Mouse (Mus musculus) ovary, adult 18-20 months (tissue): ENCODE results near the gene Erc1.
"Not testable (repeated sequence)": the region's sequence is repeated elsewhere in the genome, so short reads cannot be mapped to it uniquely, and the experiment has no call there.

Source experiments
- DNase-seq: peaks from one replicate; pipeline ENCODE4 v3.0.0; 2022; ENCODE audit warnings: low spot score, mixed read lengths

The Erc1 gene

DNA sequence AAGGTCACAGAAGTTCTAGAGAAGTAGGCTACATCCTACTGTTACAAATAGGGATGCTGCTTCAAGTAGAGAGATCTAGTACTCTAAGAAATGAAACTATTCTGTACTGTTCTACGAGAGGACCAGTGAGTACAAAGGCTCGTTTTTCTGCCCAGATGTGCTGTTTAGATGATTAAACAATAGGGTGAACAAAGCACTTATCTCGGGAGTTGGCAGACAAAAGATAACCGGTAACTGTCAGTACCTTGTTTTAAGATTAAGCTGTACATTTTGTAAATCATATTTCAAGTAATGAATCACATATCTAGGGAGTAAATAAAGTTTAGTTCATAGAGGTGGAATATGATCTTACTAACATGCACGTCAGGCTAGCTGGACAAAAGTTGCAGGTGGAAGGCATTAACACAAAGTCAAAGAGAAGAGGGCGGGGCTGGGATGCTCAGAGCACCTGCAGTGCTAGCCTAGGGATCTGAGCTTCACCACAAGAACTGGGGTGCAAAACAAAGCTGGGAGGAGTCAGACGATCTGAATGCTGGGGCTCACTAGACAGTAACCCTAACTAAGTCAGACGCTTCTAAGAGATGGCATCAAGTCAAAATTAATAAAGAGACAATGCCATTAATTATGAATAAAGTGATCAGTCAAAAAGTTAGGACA lies 136.2 kb downstream of the Erc1 start:
- DNase-seq: no peak

DNA sequence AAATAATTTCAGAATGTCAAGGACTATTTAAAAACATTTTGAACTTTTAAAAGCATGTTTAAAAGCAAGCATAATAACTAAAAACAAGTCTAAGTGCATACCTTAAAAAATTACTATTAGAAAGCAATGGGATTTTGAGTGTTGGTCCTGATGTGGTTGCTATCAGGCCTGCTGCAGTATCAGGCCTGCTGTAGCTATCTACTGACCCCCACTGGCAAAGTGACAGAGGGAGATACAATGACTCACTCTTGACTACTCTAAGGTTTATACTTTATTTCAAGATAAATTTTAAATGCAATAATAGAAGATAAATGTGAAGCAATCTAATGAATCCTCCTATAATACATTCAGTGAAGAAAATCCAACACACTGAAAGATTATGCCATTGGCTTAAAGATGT lies 138.4 kb downstream of the Erc1 start:
- no peak for DNase-seq

DNA sequence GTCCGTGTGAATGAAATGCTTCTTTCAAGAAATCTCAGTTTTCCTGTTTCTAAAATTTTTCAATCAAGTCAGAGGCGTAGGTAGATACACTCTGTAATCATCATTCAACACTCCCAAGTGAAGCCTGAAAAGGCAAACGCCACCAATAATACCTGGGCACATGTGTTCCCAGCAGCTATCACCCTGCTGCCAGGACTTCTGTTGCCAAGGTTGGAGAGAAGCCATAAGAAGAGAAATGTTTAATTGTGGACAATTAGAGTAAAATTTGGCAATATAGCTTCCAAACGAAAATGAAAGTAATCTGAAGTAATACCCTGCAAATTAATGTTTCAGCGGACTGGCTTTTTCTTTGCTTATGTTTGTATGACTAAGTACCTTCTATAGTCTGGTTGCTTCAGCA lies 140.1 kb downstream of the Erc1 start:
- no peak for DNase-seq

GRCm38 (mm10) chr6:119704899-119705298 lies 143.1 kb downstream of the Erc1 start:
- no peak for DNase-seq

DNA sequence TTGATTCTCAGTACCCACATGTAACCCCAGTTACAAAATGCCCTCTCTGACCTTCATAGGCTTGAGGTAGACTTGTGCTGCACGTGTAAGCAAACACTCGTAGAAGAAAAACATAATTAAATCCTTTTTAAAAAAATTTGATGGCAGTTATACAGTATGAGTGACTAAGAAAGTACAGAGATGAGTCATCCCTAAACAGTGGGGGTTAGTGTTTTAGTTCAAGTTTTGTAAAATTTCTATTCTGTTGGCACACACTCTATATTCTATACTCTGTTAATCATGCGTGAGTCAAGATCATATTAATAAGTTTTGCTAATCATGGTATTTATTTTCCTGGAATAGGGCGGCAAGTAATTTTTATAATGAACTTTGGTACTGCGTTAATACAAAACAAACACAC lies 155.2 kb downstream of the Erc1 start:
- DNase-seq: no peak

GRCm38 (mm10) chr6:119686470-119686869 lies 161.5 kb downstream of the Erc1 start:
- DNase-seq: no peak

- no peak for DNase-seq
Measured at GRCm38 (mm10) chr6:119680746-119681145, 167.2 kb downstream of the Erc1 start.

DNA sequence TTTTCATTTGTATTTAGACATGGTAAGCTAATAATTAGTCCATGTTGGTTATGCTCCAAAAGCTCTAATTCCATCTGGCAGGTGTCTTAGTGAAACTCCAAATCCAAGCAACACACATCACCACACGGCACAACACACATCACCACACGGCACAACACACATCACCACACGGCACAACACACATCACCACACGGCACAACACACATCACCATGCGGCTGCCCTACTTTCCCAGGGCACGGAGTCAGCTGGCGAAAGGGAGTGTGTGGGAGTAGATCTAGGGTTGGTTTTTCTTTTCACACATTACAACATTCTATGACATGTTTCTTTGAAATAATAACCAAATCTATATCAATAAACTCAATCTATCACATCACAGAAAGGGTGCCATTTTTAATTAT lies 173.2 kb downstream of the Erc1 start:
- no peak for DNase-seq

DNA sequence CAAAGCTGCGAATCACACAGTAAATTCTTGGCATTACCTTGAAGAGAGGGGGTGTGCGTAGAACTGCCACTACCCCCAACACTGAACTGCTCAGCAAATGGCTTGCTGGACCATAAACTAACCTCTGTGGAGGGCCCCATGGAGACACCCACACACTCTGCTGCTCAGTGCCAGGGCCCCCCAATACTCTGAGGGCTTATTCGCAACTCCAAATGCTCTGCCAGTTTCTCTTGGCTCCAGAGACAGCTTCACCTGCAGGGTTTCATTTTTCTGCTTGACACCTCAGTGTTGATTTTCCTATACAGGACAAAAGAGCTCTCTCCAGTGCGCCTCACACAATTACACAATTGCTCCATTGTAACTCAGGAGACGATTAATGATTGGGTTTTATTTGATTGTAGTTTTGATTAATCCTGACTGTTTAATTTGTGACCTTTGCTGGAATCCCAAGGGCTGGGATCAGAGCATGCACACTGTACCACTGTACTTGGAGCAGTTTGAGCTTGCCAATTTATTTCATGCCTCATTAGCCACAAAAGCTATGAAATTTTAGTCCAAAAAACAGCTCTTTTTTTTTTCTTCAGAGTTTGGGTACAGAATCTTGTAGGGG lies 173.7 kb downstream of the Erc1 start:
- no peak for DNase-seq

DNA sequence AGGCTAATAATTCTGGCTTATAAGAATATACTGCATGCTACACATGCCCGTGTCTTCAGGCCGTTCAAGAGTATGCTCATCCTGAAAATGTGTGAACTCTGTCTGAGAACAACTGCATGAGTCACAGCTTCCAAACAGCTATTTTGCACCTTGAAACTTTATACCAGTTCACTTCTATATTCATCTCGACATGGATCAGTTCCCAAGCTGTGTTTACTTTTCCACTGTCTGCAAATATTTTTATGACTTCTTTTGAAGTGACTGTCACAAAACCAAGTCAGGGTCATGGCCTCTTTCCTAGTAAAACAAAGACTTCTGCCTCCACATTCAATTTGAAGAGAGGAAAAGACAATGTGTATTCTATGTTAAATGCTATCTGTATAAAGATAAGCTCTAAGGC lies 178.2 kb downstream of the Erc1 start:
- no peak for DNase-seq

GRCm38 (mm10) chr6:119662936-119663335 lies 185.0 kb downstream of the Erc1 start:
- no peak for DNase-seq

DNA sequence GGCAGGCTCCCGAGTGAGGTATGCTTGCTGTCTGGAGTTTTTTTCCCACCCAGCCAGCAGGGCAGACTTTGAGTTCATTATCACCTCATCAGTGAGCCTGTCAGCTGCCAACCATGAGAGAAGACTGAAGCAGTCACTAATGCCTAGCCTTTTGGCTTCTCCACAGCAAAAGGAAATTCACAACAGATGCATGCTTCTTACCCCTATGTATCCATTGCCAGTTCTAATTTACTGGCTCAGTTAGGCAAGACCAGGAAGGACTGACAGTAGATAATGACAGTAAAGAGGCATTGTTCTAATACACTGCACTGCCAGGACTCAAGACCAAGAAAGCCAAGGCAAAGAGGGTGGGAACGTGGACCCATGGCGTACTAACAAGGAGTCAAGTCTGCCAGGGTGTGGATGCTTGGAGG lies 186.9 kb downstream of the Erc1 start:
- no peak for DNase-seq

GRCm38 (mm10) chr6:119658441-119658840 lies 189.5 kb downstream of the Erc1 start:
- DNase-seq: no peak

GRCm38 (mm10) chr6:119657418-119658178 lies 190.4 kb downstream of the Erc1 start:
- no peak for DNase-seq

DNA sequence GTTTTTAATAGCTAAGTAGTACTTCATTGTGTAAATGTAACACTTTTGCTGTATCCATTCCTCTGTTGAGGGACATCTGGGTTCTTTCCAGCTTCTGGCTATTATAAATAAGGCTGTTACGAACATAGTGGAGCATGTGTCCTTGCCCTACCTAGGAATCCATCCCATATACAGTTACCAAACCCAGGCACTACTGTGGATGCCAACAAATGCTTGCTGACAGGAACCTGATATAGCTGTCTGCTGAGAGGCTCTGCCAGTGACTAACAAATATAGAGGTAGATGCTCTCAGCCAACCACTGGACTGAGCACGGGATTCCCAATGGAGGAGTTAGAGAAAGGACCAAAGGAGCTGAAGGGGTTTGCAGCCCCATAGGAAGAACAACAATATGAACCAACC lies 193.2 kb downstream of the Erc1 start:
- not testable (repeated sequence) for DNase-seq

GRCm38 (mm10) chr6:119643880-119644460 lies 204.0 kb downstream of the Erc1 start:
- DNase-seq: no peak

DNA sequence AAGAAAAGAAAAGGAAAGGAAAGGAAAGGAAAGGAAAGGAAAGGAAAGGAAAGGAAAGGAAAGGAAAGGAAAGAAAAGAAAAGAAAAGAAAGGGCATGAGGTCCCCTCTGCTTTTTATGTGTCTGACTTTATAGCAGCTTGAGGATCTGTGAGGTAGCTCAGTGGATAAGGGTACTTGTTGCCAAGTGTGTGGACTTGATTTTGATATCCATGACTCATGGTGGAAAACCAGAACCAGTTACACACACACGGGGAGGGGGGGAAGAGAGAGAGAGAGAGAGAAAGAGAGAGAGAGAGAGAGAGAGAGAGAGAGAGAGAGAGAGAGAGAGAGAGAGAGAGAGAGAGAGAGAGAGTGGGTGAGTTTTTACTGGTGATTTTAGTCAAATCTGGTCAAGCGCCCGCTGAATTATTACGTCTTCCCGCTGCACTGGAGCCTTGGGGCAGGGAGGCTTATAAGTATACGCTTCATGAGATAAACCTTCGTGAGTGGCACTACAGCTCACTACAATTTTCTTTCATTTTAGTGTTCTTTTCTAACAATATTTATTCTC lies 204.7 kb downstream of the Erc1 start:
- DNase-seq: no peak

DNA sequence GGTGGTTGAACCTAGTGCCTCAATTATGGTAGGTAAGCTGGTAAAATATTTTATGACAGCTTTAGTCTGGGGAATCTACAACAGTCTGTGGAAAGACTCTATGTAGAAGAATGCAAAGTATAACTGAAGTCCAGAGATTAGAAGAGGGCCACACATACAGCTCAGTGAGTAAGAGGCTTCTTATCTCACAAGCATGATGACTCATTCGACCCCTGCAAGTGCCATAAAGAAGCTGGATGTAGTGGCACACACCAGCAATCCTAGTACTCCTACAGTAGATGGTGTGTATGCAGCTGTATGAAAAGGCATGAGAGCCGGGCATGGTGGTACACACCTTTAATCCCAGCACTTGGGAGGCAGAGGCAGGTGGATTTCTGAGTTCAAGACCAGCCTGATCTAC lies 205.2 kb downstream of the Erc1 start:
- DNase-seq: no peak

DNA sequence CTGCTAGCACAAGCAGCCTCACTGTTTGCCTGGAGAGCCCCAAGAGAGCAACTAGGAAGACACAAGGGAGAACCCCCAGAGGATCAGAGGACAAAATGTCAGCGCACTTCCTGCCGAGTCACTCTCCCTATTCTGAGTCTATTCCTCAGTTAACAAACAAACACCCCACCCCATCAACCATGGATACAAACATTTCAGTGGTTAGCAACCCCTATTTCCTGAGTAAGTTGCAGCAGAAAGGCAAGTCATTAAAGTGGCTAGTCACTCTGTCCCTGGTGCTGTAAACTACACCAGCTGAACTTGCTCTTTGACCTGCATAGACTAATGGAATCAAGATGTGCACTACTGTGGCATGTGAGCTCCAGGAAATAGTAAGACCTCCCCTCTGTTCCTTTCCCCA lies 212.3 kb downstream of the Erc1 start:
- DNase-seq: no peak

DNA sequence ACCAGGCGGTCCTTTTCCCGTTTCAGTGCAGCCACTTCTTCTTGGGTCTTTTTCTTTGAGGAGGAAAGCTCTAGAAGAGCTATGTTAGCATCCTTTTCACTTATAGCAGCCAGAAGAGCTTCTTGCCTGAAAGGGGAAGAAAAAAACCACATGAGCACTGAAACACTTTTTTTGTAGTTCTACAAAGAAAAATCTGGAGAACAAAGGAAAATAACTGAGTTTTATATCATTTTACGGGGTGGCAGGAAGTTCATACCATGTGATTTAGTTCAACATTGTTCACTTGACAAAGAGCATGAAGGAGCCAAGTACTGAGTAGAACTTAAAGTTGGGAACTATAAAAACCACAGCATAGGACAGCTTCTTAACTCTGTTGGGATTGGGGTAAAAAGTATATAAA lies 217.3 kb downstream of the Erc1 start:
- DNase-seq: no peak

- DNase-seq: no peak
Measured at GRCm38 (mm10) chr6:119601379-119601778, 246.6 kb downstream of the Erc1 start.

DNA sequence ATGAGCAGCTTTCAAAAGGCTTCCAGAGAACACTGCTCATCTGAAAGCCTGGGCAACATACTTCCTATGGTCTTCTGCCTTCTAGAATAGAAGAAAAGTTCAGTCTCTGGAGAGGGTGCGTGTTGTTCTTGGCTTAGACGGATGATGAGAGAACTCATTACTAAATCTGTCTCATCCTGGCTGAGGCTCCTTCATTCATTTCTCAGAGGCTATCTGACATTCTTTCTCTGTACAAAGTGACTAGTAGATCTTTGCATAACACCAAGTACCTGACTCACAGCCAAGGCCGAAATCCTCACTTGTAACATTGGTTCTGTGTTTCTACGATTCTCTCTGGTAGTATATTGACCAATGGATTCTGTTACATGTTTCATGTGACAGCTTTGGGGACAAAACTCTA lies 252.5 kb downstream of the Erc1 start:
- no peak for DNase-seq

DNA sequence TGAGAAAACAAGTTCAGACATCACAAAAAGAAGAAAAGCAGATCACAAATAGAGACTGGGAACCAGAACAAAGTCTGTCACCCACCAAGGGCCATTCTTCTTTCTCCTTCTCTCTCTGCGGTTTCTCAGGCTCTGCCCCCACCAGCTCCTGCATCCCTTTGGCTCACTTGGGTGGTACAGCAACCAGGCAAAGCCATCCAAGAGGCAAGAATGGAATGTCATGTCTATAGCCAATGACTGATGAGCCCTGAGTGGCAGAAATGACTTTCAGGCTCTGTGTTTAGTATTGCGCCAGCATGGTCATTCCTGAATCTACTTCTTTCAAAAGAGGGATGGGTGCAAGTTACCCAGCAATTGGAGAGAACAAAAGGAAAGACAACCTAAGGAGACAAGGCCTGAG lies 257.1 kb downstream of the Erc1 start:
- DNase-seq: no peak
